Mouse (Mus musculus): ENCODE data around the gene Rnase2b. TPM values are rescaled to one million over a fixed set of nuclear protein-coding genes. Genes with fewer than 3 reads are reported as not detected.
"Not testable (repeated sequence)": the region's sequence is repeated elsewhere in the genome, so short reads cannot be mapped to it uniquely, and the experiment has no call there.

The Rnase2b gene
- not detected in 2 replicates for polyA plus RNA-seq (2015; fragmentation: Nextera tagmentation; extraction: Ambion mirVana)

- H3K27me3 ChIP-seq (replicated peaks; ENCODE audit: control insufficient read depth, insufficient read depth, low read length); H3K27ac ChIP-seq (ENCODE audit: low read length); H3K9ac ChIP-seq (replicated peaks; ENCODE audit: low read depth, low read length); ATAC-seq; H3K4me3 ChIP-seq (replicated peaks; ENCODE audit: low read length); H3K9me3 ChIP-seq (ENCODE audit: control insufficient read depth, low read length); H3K4me1 ChIP-seq (replicated peaks; ENCODE audit: control insufficient read depth, insufficient read depth, low read length); H3K4me2 ChIP-seq (ENCODE audit: low read length); H3K36me3 ChIP-seq (ENCODE audit: control insufficient read depth, insufficient read depth): not testable (repeated sequence)
- 92% methylated on average over 3 of the region's 3 CpGs for WGBS
Measured at GRCm38 (mm10) chr14:51161976-51162375, at the start of gene Rnase2b. Gene Rnase2b, plus strand, starts transcription at chr14:51162260.

DNA sequence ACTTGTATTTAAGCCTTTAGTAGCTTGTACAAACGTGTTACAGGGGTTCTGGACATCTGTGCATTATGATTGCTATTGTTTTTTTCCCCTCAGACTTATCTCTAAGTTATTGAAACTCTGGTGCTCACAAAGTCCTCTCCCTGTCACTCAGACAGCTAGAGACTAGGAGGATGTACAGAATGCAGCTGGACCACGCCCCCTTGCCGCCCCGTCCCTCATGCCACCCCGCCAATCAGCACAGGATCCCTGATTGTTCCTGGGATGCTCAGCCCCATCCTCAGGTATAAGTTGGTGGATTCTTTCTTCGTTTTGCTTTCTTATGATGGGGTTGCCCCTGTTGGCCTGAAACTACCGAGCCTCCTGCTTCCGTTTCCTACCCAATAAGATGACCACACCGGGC, 48.6 kb upstream of the Rnase2b start:
- Histone ChIP-seq H3K4me3 (replicated peaks; ENCODE audit: low read length) (no peak overlapping the region), H3K36me3 (ENCODE audit: control insufficient read depth, insufficient read depth) (no peaks in the 10 kb centered on the region), H3K4me1 (replicated peaks; ENCODE audit: control insufficient read depth, insufficient read depth, low read length) (no peaks in the 10 kb centered on the region), H3K9me3 (ENCODE audit: control insufficient read depth, low read length) (no peaks in the 10 kb centered on the region; the same call in 1 of the 2 replicates), H3K27ac (ENCODE audit: low read length) (no peak overlapping the region), H3K9ac (replicated peaks; ENCODE audit: low read depth, low read length) (no peak overlapping the region), H3K27me3 (replicated peaks; ENCODE audit: control insufficient read depth, insufficient read depth, low read length) (no peaks in the 10 kb centered on the region), H3K4me2 (ENCODE audit: low read length) (no peak overlapping the region)
- 33% methylated on average over 9 of the region's 9 CpGs for WGBS
- no peak for ATAC-seq

DNA sequence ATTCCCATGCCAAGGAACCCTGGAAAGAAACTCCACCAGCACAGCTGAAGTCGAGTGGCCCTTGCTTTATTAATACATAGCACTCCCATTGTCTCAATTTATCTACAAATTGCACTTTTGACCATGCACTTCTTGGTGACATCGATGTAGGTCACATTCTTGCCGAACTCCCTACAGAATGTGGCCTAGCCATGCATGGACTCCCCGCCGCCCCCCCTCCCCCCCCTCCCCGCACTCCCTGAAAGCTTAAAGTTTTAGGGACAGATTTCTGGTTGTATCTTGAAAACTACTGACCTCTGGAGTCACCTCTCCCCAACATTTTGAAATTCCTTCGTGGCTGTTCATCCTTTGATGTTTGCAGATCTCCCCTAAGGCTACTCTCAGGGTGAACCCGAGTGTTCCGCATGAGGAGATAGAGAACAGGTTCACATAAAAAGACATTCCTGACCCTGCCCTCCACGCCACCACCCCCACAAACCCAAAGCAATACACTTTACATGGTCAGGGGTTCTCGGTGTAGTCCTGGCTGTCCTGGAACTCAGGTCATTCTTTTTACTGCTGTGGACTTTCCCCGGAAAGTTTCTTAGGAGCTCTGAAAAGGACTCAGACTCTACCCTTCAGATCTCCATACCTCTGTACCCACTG, 48.0 kb upstream of the Rnase2b start, which contains the start of gene Eddm3b:
Gene Eddm3b (plus strand): TSS at position 511 of the 645 bp plus-strand sequence.
- H3K9me3 ChIP-seq (ENCODE audit: control insufficient read depth, low read length): no peaks in the 10 kb centered on the region; the same call in 1 of the 2 replicates
- H3K27me3 ChIP-seq (replicated peaks; ENCODE audit: control insufficient read depth, insufficient read depth, low read length): no peaks in the 10 kb centered on the region
- H3K9ac ChIP-seq (replicated peaks; ENCODE audit: low read depth, low read length): no peak within 1 kb of the TSS
- H3K4me1 ChIP-seq (replicated peaks; ENCODE audit: control insufficient read depth, insufficient read depth, low read length): no peaks in the 10 kb centered on the region
- no peak within 1 kb of the TSS for H3K4me2 ChIP-seq (ENCODE audit: low read length)
- no peak within 1 kb of the TSS for H3K27ac ChIP-seq (ENCODE audit: low read length)
- H3K4me3 ChIP-seq (replicated peaks; ENCODE audit: low read length): no peak within 1 kb of the TSS
- no peak for ATAC-seq
- H3K36me3 ChIP-seq (ENCODE audit: control insufficient read depth, insufficient read depth): no peaks in the 10 kb centered on the region
- 53% methylated on average over 12 of the region's 12 CpGs for WGBS

GRCm38 (mm10) chr14:51125684-51126083, 36.4 kb upstream of the Rnase2b start:
- Histone ChIP-seq H3K9me3 (ENCODE audit: control insufficient read depth, low read length) (0 out of 2 replicates have a peak, but pooled peaks cover 2% of the 10 kb centered on the region), H3K27ac (ENCODE audit: low read length) (no peak overlapping the region), H3K4me2 (ENCODE audit: low read length) (no peak overlapping the region), H3K27me3 (replicated peaks; ENCODE audit: control insufficient read depth, insufficient read depth, low read length) (no peaks in the 10 kb centered on the region), H3K4me3 (replicated peaks; ENCODE audit: low read length) (no peak overlapping the region), H3K36me3 (ENCODE audit: control insufficient read depth, insufficient read depth) (no peaks in the 10 kb centered on the region), H3K9ac (replicated peaks; ENCODE audit: low read depth, low read length) (no peak overlapping the region), H3K4me1 (replicated peaks; ENCODE audit: control insufficient read depth, insufficient read depth, low read length) (0 out of 2 replicates have a peak, but pooled peaks cover 2% of the 10 kb centered on the region)
- 78% methylated on average over 6 of the region's 6 CpGs for WGBS
- ATAC-seq: no peak

DNA sequence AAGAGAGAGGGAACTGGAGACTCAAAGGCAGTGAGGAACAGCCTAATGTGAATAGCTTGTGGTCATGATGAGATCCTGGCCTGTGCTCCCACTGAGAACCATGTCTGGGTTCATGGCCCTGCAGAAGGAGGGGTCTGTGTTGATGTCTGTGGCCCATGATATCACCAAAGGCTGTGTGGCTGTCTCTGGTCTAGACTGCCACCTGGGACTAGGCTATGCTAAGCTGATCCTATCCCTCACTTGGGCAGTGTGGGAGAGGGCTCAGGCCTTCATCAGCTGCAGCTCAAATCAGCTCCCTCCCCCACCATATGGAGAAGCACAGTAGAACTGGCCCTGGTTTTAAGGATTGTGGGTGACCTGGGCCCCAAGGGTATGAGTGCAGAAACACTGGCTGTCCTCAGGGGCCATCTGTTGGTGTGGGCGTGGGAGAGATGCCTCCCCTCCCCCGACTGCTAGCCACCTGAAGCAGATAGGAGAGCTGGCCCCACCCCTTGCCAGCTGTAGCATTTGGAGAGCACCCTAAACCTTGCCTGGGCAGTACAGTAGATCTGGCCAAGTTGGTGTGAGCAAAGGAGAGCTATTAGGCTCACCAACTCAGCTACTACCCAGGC, 34.3 kb upstream of the Rnase2b start:
- 73% methylated on average over 2 of the region's 2 CpGs for WGBS

GRCm38 (mm10) chr14:51128775-51129623, 33.1 kb upstream of the Rnase2b start:
- Histone ChIP-seq H3K9me3 (ENCODE audit: control insufficient read depth, low read length) (0 out of 2 replicates have a peak, but pooled peaks cover 2% of the 10 kb centered on the region), H3K27me3 (replicated peaks; ENCODE audit: control insufficient read depth, insufficient read depth, low read length) (no peaks in the 10 kb centered on the region), H3K36me3 (ENCODE audit: control insufficient read depth, insufficient read depth) (no peaks in the 10 kb centered on the region), H3K27ac (ENCODE audit: low read length) (no peak overlapping the region), H3K4me3 (replicated peaks; ENCODE audit: low read length) (no peak overlapping the region), H3K4me1 (replicated peaks; ENCODE audit: control insufficient read depth, insufficient read depth, low read length) (no peaks in the 10 kb centered on the region), H3K9ac (replicated peaks; ENCODE audit: low read depth, low read length) (no peak overlapping the region), H3K4me2 (ENCODE audit: low read length) (no peak overlapping the region)
- WGBS: 87% methylated on average over 9 of the region's 9 CpGs
- ATAC-seq: no peak

More for the DNA sequence above, 34.3 kb upstream of the Rnase2b start:
- Histone ChIP-seq H3K9ac (replicated peaks; ENCODE audit: low read depth, low read length) (no peak overlapping the region), H3K4me3 (replicated peaks; ENCODE audit: low read length) (no peak overlapping the region), H3K27me3 (replicated peaks; ENCODE audit: control insufficient read depth, insufficient read depth, low read length) (no peaks in the 10 kb centered on the region), H3K36me3 (ENCODE audit: control insufficient read depth, insufficient read depth) (no peaks in the 10 kb centered on the region), H3K9me3 (ENCODE audit: control insufficient read depth, low read length) (0 out of 2 replicates have a peak, but pooled peaks cover 2% of the 10 kb centered on the region), H3K27ac (ENCODE audit: low read length) (no peak overlapping the region), H3K4me1 (replicated peaks; ENCODE audit: control insufficient read depth, insufficient read depth, low read length) (0 out of 2 replicates have a peak, but pooled peaks cover 2% of the 10 kb centered on the region), H3K4me2 (ENCODE audit: low read length) (no peak overlapping the region)
- no peak for ATAC-seq

DNA sequence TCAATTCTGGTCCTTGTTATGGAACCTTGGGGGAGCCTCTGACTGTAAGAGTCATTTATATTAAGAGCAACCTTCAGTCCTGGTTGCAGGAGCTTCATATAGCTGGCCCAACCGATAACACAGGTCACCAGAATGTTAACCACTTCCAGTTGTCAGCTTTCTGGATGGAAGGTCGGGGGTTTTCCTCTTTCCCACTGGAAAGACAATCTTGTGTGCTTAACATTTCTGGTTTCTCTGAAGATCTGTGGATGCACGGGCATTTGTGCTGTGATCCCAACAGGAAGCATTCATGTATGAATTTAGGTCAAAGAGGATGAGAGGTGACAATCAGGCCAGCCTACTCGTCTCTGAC, 32.5 kb upstream of the Rnase2b start:
- no peak for ATAC-seq
- H3K9me3 ChIP-seq (ENCODE audit: control insufficient read depth, low read length): 0 out of 2 replicates have a peak, but pooled peaks cover 2% of the 10 kb centered on the region
- H3K4me3 ChIP-seq (replicated peaks; ENCODE audit: low read length): no peak overlapping the region
- WGBS: 84% methylated on average over 4 of the region's 4 CpGs
- H3K36me3 ChIP-seq (ENCODE audit: control insufficient read depth, insufficient read depth): no peaks in the 10 kb centered on the region
- H3K9ac ChIP-seq (replicated peaks; ENCODE audit: low read depth, low read length): no peak overlapping the region
- H3K27me3 ChIP-seq (replicated peaks; ENCODE audit: control insufficient read depth, insufficient read depth, low read length): no peaks in the 10 kb centered on the region
- H3K4me2 ChIP-seq (ENCODE audit: low read length): no peak overlapping the region
- H3K27ac ChIP-seq (ENCODE audit: low read length): no peak overlapping the region
- no peaks in the 10 kb centered on the region for H3K4me1 ChIP-seq (replicated peaks; ENCODE audit: control insufficient read depth, insufficient read depth, low read length)

DNA sequence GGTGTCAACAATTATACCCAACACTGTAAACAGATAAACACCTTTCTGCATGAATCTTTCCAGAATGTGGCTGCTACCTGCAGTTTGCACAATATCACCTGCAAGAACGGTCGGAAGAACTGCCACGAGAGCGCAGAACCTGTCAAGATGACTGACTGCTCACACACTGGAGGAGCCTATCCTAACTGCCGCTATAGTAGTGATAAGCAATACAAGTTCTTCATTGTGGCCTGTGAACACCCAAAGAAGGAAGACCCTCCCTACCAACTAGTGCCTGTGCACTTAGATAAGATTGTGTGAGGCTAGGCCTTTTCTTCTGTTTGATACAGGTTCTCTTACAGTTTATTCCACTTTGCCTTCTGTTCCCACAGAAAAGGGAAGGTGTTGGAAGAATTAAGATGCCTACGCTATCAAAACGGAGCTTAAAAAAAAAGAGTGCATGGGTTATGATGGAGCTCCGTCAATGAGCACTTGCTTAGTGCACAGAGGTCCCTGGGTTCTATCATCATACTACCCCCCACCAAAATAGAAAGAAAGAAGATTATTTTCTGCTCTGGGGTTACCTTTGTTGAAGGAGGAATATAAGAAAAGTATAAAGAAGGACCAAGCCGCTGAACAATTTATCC, 31.6 kb upstream of the Rnase2b start:
- 93% methylated on average over 9 of the region's 9 CpGs for WGBS
- H3K4me2 ChIP-seq (ENCODE audit: low read length): no peak overlapping the region

More for the DNA sequence above, 31.6 kb upstream of the Rnase2b start:
- no peaks in the 10 kb centered on the region for H3K36me3 ChIP-seq (ENCODE audit: control insufficient read depth, insufficient read depth)
- no peak overlapping the region for H3K27ac ChIP-seq (ENCODE audit: low read length)
- no peak for ATAC-seq
- no peaks in the 10 kb centered on the region for H3K27me3 ChIP-seq (replicated peaks; ENCODE audit: control insufficient read depth, insufficient read depth, low read length)
- no peak overlapping the region for H3K4me3 ChIP-seq (replicated peaks; ENCODE audit: low read length)
- 0 out of 2 replicates have a peak, but pooled peaks cover 2% of the 10 kb centered on the region for H3K9me3 ChIP-seq (ENCODE audit: control insufficient read depth, low read length)
- no peaks in the 10 kb centered on the region for H3K4me1 ChIP-seq (replicated peaks; ENCODE audit: control insufficient read depth, insufficient read depth, low read length)
- no peak overlapping the region for H3K9ac ChIP-seq (replicated peaks; ENCODE audit: low read depth, low read length)

Data from forebrain, embryonic 16.5 days (tissue).